Mouse (Mus musculus) Patski (cell line): ENCODE results near the gene Npsr1. TPM values are rescaled to one million over a fixed set of nuclear protein-coding genes. Genes with fewer than 3 reads are reported as not detected.

Experiments used
- ATAC-seq: fragments of 100-300 bp; one replicate; pipeline ENCODE4 v1.8.0; 2021
- CTCF ChIA-PET: fragments of 350-600 bp; sonication (Branson Sonifier 250); formaldehyde crosslinking; loops from one replicate; lab custom pipeline; 2022; ENCODE audit warnings: inconsistent platforms; lab: Charles Lee
- POLR2A ChIA-PET: fragments of 350-600 bp; sonication (Branson Sonifier 250); formaldehyde crosslinking; loops from one replicate; lab custom pipeline; 2022; ENCODE audit warnings: antibody characterized with exemption, inconsistent platforms; lab: Charles Lee
- DNase-seq: peaks from one replicate; pipeline ENCODE4 v3.0.0-alpha.2; 2011; ENCODE audit warnings: low read depth, low spot score
- H3K27me3 ChIP-seq: fragments of 371-371 bp; one replicate; pipeline ENCODE4 v1.5.1; 2021
- CTCF ChIP-seq: fragments of 100-300 bp; IDR thresholded peaks from one replicate; pipeline ENCODE4 v1.5.1; 2021
- in situ Hi-C: fragments of 300-500 bp; cut with MboI; formaldehyde crosslinking; loops from 3 replicates; pipeline ENCODE4 v1.11.1; 2018; ENCODE audit warnings: low pct_unique_long_range_greater_than_20kb, mixed read lengths
- polyA plus RNA-seq: library from polyadenylated mRNA; unstranded; gene quantifications from one replicate; pipeline ENCODE4 v1.2.3, GENCODE M21; 2021

The Npsr1 gene
- polyA plus RNA-seq, 1 experiment from 2014 or later = not detected

- POLR2A ChIA-PET = no interaction called here
- CTCF ChIA-PET = no interaction called here
- H3K27me3 ChIP-seq = peaks cover 3% of the 10 kb centered on the region
- no peak for DNase-seq
- in situ Hi-C loops = no loop called here
- no peak for TF ChIP-seq CTCF
- no peak for ATAC-seq
These were observed 119.9 kb downstream of the Npsr1 start for GRCm38 (mm10) chr9:24217721-24218120.

GRCm38 (mm10) chr9:24236461-24236860, 138.7 kb downstream of the Npsr1 start:
- in situ Hi-C loops = no loop called here
- no peak for DNase-seq
- no peak for ATAC-seq

GRCm38 (mm10) chr9:24247557-24247956, 149.8 kb downstream of the Npsr1 start:
- no peak for TF ChIP-seq CTCF
- in situ Hi-C loops = no loop called here

More at GRCm38 (mm10) chr9:24236461-24236860, 138.7 kb downstream of the Npsr1 start:
- TF ChIP-seq CTCF = no peak
- ChIA-PET CTCF (interaction anchor here (1.6 kb wide), 1 partner anchor 17 kb away, joined by 6 read pairs; no protein-coding TSS in a partner anchor), POLR2A (no interaction called here)
- H3K27me3 ChIP-seq = no peaks in the 10 kb centered on the region

GRCm38 (mm10) chr9:24254236-24254635, 156.4 kb downstream of the Npsr1 start:
- in situ Hi-C loops = no loop called here
- ChIA-PET CTCF (interaction anchor here (1.0 kb wide), 1 partner anchor 13 kb away, joined by 4 read pairs; no protein-coding TSS in a partner anchor), POLR2A (no interaction called here)
- no peak for DNase-seq
- no peak for TF ChIP-seq CTCF
- H3K27me3 ChIP-seq = peaks cover 19% of the 10 kb centered on the region
- ATAC-seq = no peak

More at GRCm38 (mm10) chr9:24247557-24247956, 149.8 kb downstream of the Npsr1 start:
- no peak for DNase-seq
- ChIA-PET POLR2A (no interaction called here), CTCF (interaction anchor here (0.8 to 0.9 kb wide), 2 partner anchors 9 to 55 kb away, joined by 3 to 4 read pairs; no protein-coding TSS in a partner anchor)
- peaks cover 12% of the 10 kb centered on the region for H3K27me3 ChIP-seq
- no peak for ATAC-seq

GRCm38 (mm10) chr9:24280498-24281287, 182.9 kb downstream of the Npsr1 start:
- POLR2A ChIA-PET = no interaction called here
- in situ Hi-C loops = no loop called here

GRCm38 (mm10) chr9:24282617-24283016, 184.8 kb downstream of the Npsr1 start:
- POLR2A ChIA-PET = no interaction called here
- CTCF ChIA-PET = interaction anchor here (1.2 kb wide), 1 partner anchor 12 kb away, joined by 3 read pairs; no protein-coding TSS in a partner anchor
- no peak for TF ChIP-seq CTCF
- H3K27me3 ChIP-seq = peaks cover 12% of the 10 kb centered on the region
- ATAC-seq (no peak), DNase-seq (no peak)
- in situ Hi-C loops = no loop called here

More at GRCm38 (mm10) chr9:24280498-24281287, 182.9 kb downstream of the Npsr1 start:
- TF ChIP-seq CTCF = peak; percentile 14
- DNase-seq = no peak
- no peak for ATAC-seq
- CTCF ChIA-PET = no interaction called here
- peaks cover 9% of the 10 kb centered on the region for H3K27me3 ChIP-seq

GRCm38 (mm10) chr9:24283071-24283470, 185.3 kb downstream of the Npsr1 start:
- in situ Hi-C loops = no loop called here
- no peak for TF ChIP-seq CTCF
- CTCF ChIA-PET = interaction anchor here (1.2 kb wide), 1 partner anchor 12 kb away, joined by 3 read pairs; no protein-coding TSS in a partner anchor
- peaks cover 12% of the 10 kb centered on the region for H3K27me3 ChIP-seq
- POLR2A ChIA-PET = no interaction called here
- DNase-seq = no peak
- no peak for ATAC-seq

GRCm38 (mm10) chr9:24283536-24283935, 185.7 kb downstream of the Npsr1 start:
- DNase-seq (no peak), ATAC-seq (no peak)
- in situ Hi-C loops = no loop called here
- CTCF ChIA-PET = interaction anchor here (0.6 to 1.5 kb wide), 3 partner anchors 12 to 738 kb away, joined by 3 read pairs; no protein-coding TSS in a partner anchor
- POLR2A ChIA-PET = no interaction called here
- H3K27me3 ChIP-seq = peaks cover 12% of the 10 kb centered on the region
- TF ChIP-seq CTCF = no peak

GRCm38 (mm10) chr9:24284239-24285084, 186.7 kb downstream of the Npsr1 start:
- peaks cover 12% of the 10 kb centered on the region for H3K27me3 ChIP-seq
- CTCF ChIA-PET = interaction anchor here (0.6 to 1.5 kb wide), 2 partner anchors 28 to 737 kb away, joined by 3 read pairs; no protein-coding TSS in a partner anchor
- in situ Hi-C loops = no loop called here
- no peak for TF ChIP-seq CTCF
- POLR2A ChIA-PET = no interaction called here
- no peak for ATAC-seq
- no peak for DNase-seq

- in situ Hi-C loops = no loop called here
- ATAC-seq = no peak
- ChIA-PET CTCF (interaction anchor here (0.8 kb wide), 1 partner anchor 75 kb away, joined by 3 read pairs; no protein-coding TSS in a partner anchor), POLR2A (no interaction called here)
- no peak for TF ChIP-seq CTCF
- peaks cover 12% of the 10 kb centered on the region for H3K27me3 ChIP-seq
- DNase-seq = no peak
These were observed 187.6 kb downstream of the Npsr1 start for GRCm38 (mm10) chr9:24285419-24285818.
